Mouse (Mus musculus) heart, adult 2 months (tissue): Measurements from ENCODE around the gene 9930022D16Rik.

Source experiments
- CTCF ChIP-seq: fragments of 200-600 bp; IDR thresholded peaks from 2 replicates; pipeline ENCODE4 v1.8.1; 2022; ENCODE audit warnings: antibody characterized with exemption, mild to moderate bottlenecking, moderate library complexity
- EP300 ChIP-seq: fragments of 200-500 bp; IDR thresholded peaks from 2 replicates; pipeline ENCODE4 v1.6.1; 2011; ENCODE audit warnings: low read depth, low read length, control low read depth; ENCODE audit not compliant: insufficient read depth
- POLR2A ChIP-seq: fragments of 200-500 bp; IDR thresholded peaks from 2 replicates; pipeline ENCODE4 v1.6.1; 2011; ENCODE audit warnings: mild to moderate bottlenecking, low read depth, low read length, control low read depth; ENCODE audit not compliant: insufficient read depth

DNA sequence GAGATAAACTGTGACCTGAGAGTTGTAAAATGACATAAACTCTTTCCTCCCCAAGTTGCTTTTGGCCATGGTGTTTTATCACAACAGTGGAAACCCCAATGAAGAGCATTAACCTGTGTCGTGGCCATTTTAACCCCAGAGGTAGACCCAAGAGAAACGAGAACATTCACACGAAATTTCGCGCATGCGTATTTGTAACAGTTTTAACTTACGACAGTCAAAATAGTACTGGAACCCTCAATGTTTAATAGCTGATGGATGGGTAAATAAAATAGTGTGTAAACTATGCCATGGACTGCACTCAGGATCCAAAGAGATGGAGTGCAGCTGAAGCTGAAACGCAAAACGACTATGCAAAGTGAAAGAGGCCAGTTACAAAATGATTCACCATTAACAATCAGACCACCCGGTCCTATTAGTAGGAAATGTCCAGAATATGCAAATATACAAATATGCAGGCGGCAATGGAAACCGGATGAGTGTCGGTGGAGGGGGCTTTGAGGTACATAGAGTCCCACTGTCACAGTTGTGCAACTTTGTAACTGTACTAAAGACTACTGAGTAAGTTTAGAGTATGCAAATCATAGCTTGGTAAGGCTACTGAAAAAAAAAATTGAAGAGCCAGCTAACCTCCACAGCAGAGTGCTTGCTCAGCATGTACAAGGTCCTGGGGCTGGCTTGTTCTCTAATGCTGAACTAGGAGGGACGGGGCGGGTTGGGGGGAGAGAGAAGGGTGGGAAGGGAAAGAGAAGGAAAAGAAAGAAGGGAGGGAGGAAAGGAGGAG is 3.3 kb upstream of the 9930022D16Rik start:
- TF ChIP-seq CTCF = no peak
- no peak for TF ChIP-seq POLR2A
- no peak for TF ChIP-seq EP300
